ENCODE assay signal across 1 mouse cellular context in the genomic region with DNA sequence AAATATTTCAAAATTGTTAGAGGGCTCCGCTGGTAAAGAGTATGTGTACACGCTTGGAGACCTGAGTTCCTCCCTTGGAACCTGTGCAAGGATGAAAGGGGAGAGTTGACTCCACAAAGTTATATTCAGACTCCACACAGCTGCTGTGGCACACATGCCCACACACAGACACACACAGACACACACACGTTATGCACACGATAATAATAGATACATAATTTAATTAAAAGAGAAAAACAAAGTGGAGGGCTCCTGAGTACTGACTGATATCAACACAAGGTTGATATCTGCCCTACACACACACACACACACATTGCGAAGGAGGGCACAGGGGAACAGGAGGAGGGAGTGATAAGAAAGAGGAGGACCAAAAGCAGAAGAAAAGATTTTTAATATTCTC.
TF ChIP-seq lines count a peak whose summit lies in the region.

No protein-coding gene starts in this region.

TF ChIP-seq in MEL, 35 proteins besides CTCF, POLR2A, EP300 and RAD21 (continued from another document):
- 0 out of 2 replicates have a peak, but pooled peaks have one; percentile 72 for TF ChIP-seq MEF2A (IDR thresholded peaks at IDR 0.05; ENCODE audit: extremely low read depth, insufficient replicate concordance, low read depth, low read length, poor library complexity, severe bottlenecking)
- TF ChIP-seq GATA1 (IDR thresholded peaks at IDR 0.05; ENCODE audit: low read depth, low read length): peak; percentile 98
- no peak for TF ChIP-seq CHD1 (IDR thresholded peaks at IDR 0.05; ENCODE audit: low read depth, low read length)
- no peak for TF ChIP-seq ZMIZ1 (IDR thresholded peaks at IDR 0.05; ENCODE audit: low read depth, low read length)
- no peak for TF ChIP-seq UBTF (IDR thresholded peaks at IDR 0.05; ENCODE audit: borderline replicate concordance, insufficient read depth, low read depth, low read length)
- no peak; the same call in 1 of the 2 replicates for TF ChIP-seq MAFK (IDR thresholded peaks at IDR 0.05; ENCODE audit: borderline replicate concordance, low read depth, low read length)
- TF ChIP-seq SIN3A (IDR thresholded peaks at IDR 0.05; ENCODE audit: low read length): peak; percentile 57
